Mouse (Mus musculus) ovary, adult 10 weeks (tissue): ENCODE data around the gene Rbpms2. TPM values are rescaled to one million over a fixed set of nuclear protein-coding genes. Genes with fewer than 3 reads are reported as not detected.

Experiments
- polyA plus RNA-seq: library from polyadenylated mRNA; stranded (reverse); fragments of 350-450 nt; fragmentation: Illumina TruSeq; extraction: RNeasy Lipid Tissue Mini Kit (QIAGEN cat#74804); gene quantifications from one replicate; pipeline ENCODE4 v1.2.3, GENCODE M21; 2014

Gene Rbpms2
- polyA plus RNA-seq = 21.0 TPM

DNA sequence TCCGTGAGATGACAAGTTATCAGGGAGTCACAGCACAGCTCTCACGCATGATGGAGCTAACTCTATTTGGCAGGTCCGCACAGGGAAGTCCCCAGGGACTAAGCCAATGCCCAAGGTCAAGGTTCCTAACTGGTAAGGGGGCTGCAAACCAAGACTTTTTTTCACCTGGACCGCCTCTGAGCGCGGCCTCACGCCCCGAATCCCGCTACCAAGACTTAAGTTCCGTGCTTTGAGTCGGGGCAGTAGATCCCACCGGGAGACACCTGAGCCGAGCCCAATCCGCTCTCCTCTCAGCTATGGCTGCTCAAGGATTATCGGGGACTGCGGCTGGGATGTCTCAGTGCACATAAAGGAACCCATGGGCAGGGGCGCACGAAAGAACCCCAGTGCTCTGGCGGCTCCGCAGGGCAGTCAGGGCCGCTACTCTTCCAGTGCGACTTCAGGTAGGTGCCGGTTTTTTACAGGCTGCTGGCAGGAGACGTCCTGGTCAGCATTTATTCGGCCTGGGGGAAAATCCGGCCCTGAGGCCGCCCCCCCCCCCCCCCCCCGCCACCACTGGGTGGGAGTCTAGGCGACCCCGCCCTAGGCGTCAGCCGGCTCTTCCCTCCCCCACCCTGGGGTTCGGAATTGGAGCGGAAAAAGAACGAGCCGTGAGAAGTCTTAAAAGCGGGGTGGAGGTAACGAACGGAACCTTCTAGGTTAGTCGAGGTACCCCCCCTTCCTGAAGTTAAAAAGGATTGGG, at the start of gene Rbpms2:
Gene Rbpms2, plus strand, starts transcription at position 624 of the 742 bp plus-strand sequence.

DNA sequence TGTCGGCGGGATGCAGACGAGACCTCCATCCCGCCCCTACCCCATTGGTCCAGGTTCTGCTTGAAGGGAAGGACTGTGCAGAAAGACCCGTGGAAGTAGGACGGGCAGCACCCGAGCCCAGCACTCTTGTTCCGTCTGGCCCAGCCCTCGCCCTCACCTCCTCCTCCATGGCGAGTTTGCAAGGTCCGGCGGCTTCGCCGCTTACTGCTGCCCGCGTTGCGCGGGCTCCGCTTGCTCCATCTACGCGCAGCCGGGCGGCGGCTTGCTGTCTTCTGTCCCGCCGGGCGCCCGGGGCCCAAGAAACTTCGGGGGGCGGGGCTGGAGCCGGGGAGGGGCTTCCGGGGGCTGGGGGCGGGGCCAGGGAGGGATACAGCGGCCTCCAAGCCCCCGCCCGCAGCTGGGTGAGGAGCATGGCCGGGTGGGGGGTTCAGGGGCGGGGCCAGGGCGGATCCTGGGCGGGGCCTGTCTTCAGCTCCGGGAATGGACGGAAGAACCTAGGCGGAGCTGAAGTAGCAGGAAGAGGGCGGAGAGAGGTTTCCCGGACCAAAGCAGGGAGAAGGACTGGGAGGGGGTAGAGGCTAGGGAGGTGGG, 49.6 kb upstream of the Rbpms2 start, which contains the start of gene Plekho2:
Gene Plekho2, minus strand, starts transcription at position 260 of the 591 bp plus-strand sequence.

DNA sequence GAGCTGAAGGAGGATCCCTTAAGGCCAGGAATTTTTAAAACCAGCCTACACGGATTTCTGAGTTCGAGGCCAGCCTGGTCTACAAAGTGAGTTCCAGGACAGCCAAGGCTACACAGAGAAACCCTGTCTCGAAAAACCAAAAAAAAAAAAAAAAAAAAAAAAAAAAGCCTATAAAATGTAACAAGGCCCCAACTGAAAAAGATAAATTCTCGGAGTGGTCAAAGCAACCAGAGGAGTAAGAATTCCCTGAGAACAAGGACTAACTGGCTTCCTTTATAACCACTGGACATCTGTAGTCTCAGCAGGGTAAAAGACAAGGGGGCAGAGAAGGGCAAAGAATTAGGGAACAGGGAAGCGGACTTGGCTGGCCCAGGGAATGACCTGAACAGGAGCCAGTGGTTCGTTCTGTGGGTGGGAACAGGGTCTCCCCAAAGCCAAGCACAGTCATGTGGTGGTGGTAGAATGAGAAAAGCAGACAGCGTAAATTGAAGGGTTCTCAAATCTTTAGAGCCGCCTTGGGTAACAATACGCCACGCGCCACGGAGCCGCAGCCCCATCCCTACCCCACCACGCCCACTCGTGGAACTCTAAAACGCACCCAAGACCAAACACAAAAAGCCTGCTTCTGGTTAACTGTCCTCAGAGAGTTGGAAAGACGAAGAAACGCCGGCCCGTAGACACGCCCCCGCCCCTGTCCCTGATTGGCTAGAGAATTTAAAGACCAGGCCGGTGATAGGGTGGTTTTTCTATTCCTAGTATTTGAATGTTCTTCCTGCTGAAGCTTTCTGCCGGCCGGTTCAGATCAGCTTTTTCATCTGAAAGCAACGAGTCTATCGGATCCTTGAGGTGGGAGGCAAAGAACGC, 42.8 kb upstream of the Rbpms2 start, which contains the start of gene Pif1:
Gene Pif1, plus strand, starts transcription at position 755 of the 864 bp plus-strand sequence.

DNA sequence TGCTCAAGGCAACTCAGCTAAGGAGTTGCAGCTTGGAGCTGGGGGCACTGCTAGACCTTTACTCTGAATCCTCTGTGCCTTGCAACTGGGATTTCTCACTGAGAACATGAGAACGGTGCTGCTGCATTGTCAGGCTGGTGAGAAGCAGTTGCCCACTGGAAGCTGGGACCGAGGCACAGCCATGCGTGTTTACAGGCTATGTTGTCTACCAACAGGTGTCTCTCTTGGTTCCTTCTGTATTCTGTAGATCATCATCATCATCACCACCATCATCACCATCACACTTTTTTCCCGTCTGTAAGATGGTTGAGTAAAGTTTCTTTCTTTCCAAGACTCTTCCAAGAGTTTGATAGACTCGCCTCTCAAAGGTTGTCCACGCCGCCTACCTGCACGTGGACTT, 38.3 kb downstream of the Rbpms2 start, which contains the start of gene Oaz2:
Gene Oaz2, plus strand, starts transcription at position 301 of the 400 bp plus-strand sequence.

Other genes starting within 250 kb of the Rbpms2 start
- not detected for gene Kbtbd13, start 238.0 kb upstream of the Rbpms2 start, polyA plus RNA-seq
- 3.6 TPM for gene Rasl12, start 231.1 kb upstream of the Rbpms2 start, polyA plus RNA-seq
- not detected for gene Slc51b, start 206.7 kb upstream of the Rbpms2 start, polyA plus RNA-seq
- gene Mtfmt, start 193.9 kb upstream of the Rbpms2 start, polyA plus RNA-seq = 14.3 TPM
- 176 TPM for gene Spg21, start 168.7 kb upstream of the Rbpms2 start, polyA plus RNA-seq
- not detected for gene Ankdd1a, start 109.5 kb upstream of the Rbpms2 start, polyA plus RNA-seq
- gene Plekho2, start 49.6 kb upstream of the Rbpms2 start, polyA plus RNA-seq = 2.0 TPM
- gene Pif1, start 42.5 kb upstream of the Rbpms2 start, polyA plus RNA-seq = 0.88 TPM
- 70.7 TPM for gene Oaz2, start 38.4 kb downstream of the Rbpms2 start, polyA plus RNA-seq
- gene Zfp609, start 197.9 kb downstream of the Rbpms2 start, polyA plus RNA-seq = 13.9 TPM